Mouse (Mus musculus): ENCODE data around the gene Traf3ip3. TPM values are rescaled to one million over a fixed set of nuclear protein-coding genes. Genes with fewer than 3 reads are reported as not detected.
A peak's percentile ranks its signal among the peaks of the same experiment; 100 is the strongest.

Traf3ip3 gene
- total and polyA plus RNA-seq, 2 experiments: 0.65 to 0.88 TPM

DNA sequence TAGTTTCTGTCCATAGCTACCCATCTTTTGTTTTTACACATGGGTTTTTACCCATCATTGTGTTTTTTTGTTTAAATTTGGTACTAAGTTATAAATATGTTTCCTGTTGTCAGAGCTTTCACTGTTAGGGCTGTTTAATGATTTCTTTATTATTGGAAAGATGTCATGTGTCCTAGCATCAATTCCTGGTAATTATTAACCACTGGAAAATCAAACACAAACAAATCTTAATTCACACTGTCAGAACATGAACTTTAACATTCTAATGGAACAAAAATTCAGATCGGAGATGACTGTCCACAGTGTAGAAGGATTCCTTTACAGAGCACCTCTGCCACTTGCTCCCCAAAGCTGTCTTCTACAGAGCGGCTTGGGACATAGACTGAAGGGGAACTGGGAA, 3.9 kb upstream of the Traf3ip3 start:
- H3K9ac ChIP-seq (ENCODE audit: low read depth, low read length): peak overlapping the region; percentile 66
- WGBS: 27% methylated on average over 2 of the region's 2 CpGs
- peak; percentile 92 for DNase-seq (ENCODE audit: extremely low read depth, low read depth, low spot score)

DNA sequence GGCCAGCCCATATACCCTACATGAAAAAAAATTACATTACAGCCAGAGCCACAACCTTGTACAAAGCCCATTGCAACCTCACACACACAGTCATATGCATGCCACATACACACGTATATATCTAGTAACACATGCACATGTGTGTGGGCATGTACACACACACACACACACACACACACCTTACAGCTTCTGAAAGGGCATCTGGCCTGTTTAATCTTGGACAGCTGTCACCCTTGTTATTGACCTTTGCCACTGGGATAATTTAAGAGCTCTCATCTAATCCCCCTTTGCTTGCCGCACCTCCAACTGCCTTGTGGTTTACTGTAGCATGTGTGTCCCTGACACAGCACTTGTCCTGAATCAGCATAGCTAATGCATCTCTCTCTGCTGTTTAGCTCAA, 2.3 kb upstream of the Traf3ip3 start:
- WGBS: 88% methylated on average over 2 of the region's 2 CpGs
- Histone ChIP-seq H3K36me3 (ENCODE audit: control insufficient read depth, insufficient read depth, low read length) (no peaks in the 10 kb centered on the region), H3K27ac (replicated peaks; ENCODE audit: insufficient read depth, low read depth, low read length) (no peak overlapping the region), H3K4me3 (ENCODE audit: insufficient read depth, low read depth, low read length) (no peak overlapping the region), H3K79me2 (ENCODE audit: control insufficient read depth, insufficient read depth, low read length) (no peaks in the 10 kb centered on the region), H3K4me1 (ENCODE audit: control insufficient read depth, insufficient read depth, low read length) (peaks cover 15% of the 10 kb centered on the region), H3K27me3 (ENCODE audit: control insufficient read depth, insufficient read depth, low read length) (no peaks in the 10 kb centered on the region), H3K9ac (ENCODE audit: low read depth, low read length) (no peak overlapping the region)
- TF ChIP-seq CTCF (IDR thresholded peaks at IDR 0.05; ENCODE audit: low read depth, low read length): no peak
- no peak for TF ChIP-seq POLR2A (IDR thresholded peaks at IDR 0.05; ENCODE audit: extremely low read depth, insufficient read depth, low read length)
- no peak for DNase-seq (ENCODE audit: extremely low read depth, low read depth, low spot score)

More for the DNA sequence above, 3.9 kb upstream of the Traf3ip3 start:
- Histone ChIP-seq H3K36me3 (ENCODE audit: control insufficient read depth, insufficient read depth, low read length) (no peaks in the 10 kb centered on the region), H3K79me2 (ENCODE audit: control insufficient read depth, insufficient read depth, low read length) (no peaks in the 10 kb centered on the region), H3K4me3 (ENCODE audit: insufficient read depth, low read depth, low read length) (no peak overlapping the region), H3K27ac (replicated peaks; ENCODE audit: insufficient read depth, low read depth, low read length) (peak overlapping the region; percentile 100), H3K4me1 (ENCODE audit: control insufficient read depth, insufficient read depth, low read length) (peaks cover 20% of the 10 kb centered on the region), H3K27me3 (ENCODE audit: control insufficient read depth, insufficient read depth, low read length) (no peaks in the 10 kb centered on the region)
- no peak for TF ChIP-seq CTCF (IDR thresholded peaks at IDR 0.05; ENCODE audit: low read depth, low read length)
- TF ChIP-seq POLR2A (IDR thresholded peaks at IDR 0.05; ENCODE audit: extremely low read depth, insufficient read depth, low read length): no peak

DNA sequence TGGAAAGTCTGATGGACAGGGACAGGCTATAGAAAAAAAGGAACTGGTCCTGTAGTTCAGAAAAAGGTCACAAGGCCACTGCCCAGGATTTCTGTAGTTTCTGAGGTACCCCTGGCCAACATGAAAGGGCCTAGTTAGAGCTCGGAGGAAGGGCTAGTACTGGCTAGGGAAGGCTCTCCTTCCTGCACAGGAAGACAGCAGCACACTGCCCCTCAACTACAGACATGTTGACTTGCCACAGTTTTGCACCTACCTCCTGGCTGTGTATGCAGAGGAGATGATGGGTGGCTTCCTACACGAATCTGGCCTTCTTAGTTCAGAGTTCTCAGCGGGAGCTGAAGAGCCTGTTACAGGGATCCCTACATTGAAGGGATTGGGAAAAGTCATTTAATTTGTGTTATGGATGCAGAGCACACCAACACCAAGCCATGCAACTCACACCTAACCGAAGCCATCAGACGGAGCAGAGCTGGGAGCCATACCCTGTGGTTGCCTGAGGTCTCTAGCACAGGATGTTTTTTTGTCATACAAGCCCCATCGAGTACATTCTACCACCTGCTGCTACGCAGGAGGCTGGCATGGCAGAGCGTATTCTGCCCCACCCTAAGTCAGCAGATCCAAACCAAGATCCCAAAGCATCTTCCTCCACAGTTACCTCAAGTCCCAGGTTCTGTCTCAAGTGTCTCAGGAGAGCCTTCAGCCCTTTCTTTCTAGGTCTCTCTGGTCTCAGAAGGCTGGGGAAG, 692 bp downstream of the Traf3ip3 start:
- H3K27me3 ChIP-seq (ENCODE audit: control insufficient read depth, insufficient read depth, low read length): no peaks in the 10 kb centered on the region
- peaks cover 8% of the 10 kb centered on the region for H3K4me1 ChIP-seq (ENCODE audit: control insufficient read depth, insufficient read depth, low read length)
- no peaks in the 10 kb centered on the region for H3K79me2 ChIP-seq (ENCODE audit: control insufficient read depth, insufficient read depth, low read length)
- no peak for DNase-seq (ENCODE audit: extremely low read depth, low read depth, low spot score)
- H3K9ac ChIP-seq (ENCODE audit: low read depth, low read length): no peak overlapping the region
- H3K27ac ChIP-seq (replicated peaks; ENCODE audit: insufficient read depth, low read depth, low read length): peak overlapping the region; percentile 14; the same call in 1 of the 2 replicates
- TF ChIP-seq POLR2A (IDR thresholded peaks at IDR 0.05; ENCODE audit: extremely low read depth, insufficient read depth, low read length) (no peak), CTCF (IDR thresholded peaks at IDR 0.05; ENCODE audit: low read depth, low read length) (no peak)
- WGBS: 83% methylated on average over 8 of the region's 8 CpGs
- H3K36me3 ChIP-seq (ENCODE audit: control insufficient read depth, insufficient read depth, low read length): no peaks in the 10 kb centered on the region
- H3K4me3 ChIP-seq (ENCODE audit: insufficient read depth, low read depth, low read length): peak overlapping the region; percentile 15; the same call in 1 of the 2 replicates

DNA sequence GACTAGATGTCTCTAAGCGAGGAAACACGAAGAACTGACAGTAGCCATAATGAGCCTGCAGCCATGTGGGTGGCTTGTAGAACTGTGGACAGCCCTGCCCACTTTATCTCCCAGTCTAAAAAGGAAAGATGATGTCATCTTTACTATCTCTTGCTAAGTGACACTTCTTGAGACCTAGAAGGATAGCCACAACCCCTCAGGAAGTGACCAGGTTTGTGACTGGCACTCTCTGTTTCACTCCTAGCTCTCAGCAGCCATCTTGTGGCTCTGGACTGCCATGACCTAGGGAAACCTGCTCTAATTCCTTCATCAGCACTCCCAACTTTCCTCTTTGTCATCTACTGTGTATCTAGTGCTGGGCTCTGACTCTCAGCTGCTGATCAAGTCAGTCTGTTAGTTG, 3.2 kb downstream of the Traf3ip3 start:
- Histone ChIP-seq H3K9ac (ENCODE audit: low read depth, low read length) (no peak overlapping the region), H3K4me3 (ENCODE audit: insufficient read depth, low read depth, low read length) (no peak overlapping the region), H3K27ac (replicated peaks; ENCODE audit: insufficient read depth, low read depth, low read length) (no peak overlapping the region), H3K27me3 (ENCODE audit: control insufficient read depth, insufficient read depth, low read length) (no peaks in the 10 kb centered on the region), H3K36me3 (ENCODE audit: control insufficient read depth, insufficient read depth, low read length) (no peaks in the 10 kb centered on the region), H3K79me2 (ENCODE audit: control insufficient read depth, insufficient read depth, low read length) (no peaks in the 10 kb centered on the region), H3K4me1 (ENCODE audit: control insufficient read depth, insufficient read depth, low read length) (no peaks in the 10 kb centered on the region)
- no peak for DNase-seq (ENCODE audit: extremely low read depth, low read depth, low spot score)
- 94% methylated on average over 2 of the region's 2 CpGs for WGBS
- TF ChIP-seq CTCF (IDR thresholded peaks at IDR 0.05; ENCODE audit: low read depth, low read length) (peak; percentile 27; the same call in 1 of the 2 replicates), POLR2A (IDR thresholded peaks at IDR 0.05; ENCODE audit: extremely low read depth, insufficient read depth, low read length) (no peak)

DNA sequence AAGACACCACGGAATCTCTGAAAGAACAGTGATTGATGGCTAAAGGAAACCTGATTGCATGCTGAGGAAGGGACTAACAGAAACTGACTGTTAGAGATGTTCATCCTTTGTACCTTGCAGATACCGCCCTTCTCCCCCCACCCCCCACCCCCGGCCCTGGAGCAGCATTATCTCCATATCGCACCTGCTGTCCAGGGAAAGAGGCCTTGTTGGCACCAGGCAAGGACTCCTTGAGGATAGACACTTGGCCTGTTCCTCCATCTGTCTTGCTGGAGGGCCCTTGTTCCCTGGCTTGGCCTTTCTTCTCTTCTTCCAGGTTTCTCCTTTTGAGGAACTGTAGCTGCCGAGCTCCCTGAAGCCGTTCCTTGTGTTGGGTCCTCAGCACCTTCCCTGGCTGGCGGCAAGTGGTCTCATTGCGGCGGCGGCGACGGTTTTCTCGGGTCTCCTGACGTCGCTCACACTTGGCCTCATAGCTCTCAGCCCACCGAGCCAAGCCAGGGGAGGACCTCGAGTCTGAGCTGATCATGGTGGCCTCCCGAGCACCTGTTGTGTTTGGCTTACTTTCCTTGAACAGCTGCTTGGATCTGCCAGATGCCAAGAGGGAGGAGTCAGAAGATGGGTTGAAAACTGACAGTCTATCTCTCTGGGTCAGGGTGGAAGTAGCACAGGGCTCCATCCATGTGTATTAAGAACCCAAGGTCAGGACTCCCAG, 3.9 kb downstream of the Traf3ip3 start:
- H3K27ac ChIP-seq (replicated peaks; ENCODE audit: insufficient read depth, low read depth, low read length): no peak overlapping the region
- DNase-seq (ENCODE audit: extremely low read depth, low read depth, low spot score): no peak
- no peak overlapping the region for H3K4me3 ChIP-seq (ENCODE audit: insufficient read depth, low read depth, low read length)
- H3K27me3 ChIP-seq (ENCODE audit: control insufficient read depth, insufficient read depth, low read length): no peaks in the 10 kb centered on the region
- no peak overlapping the region for H3K9ac ChIP-seq (ENCODE audit: low read depth, low read length)
- H3K36me3 ChIP-seq (ENCODE audit: control insufficient read depth, insufficient read depth, low read length): no peaks in the 10 kb centered on the region
- TF ChIP-seq CTCF (IDR thresholded peaks at IDR 0.05; ENCODE audit: low read depth, low read length) (no peak), POLR2A (IDR thresholded peaks at IDR 0.05; ENCODE audit: extremely low read depth, insufficient read depth, low read length) (no peak)
- no peaks in the 10 kb centered on the region for H3K79me2 ChIP-seq (ENCODE audit: control insufficient read depth, insufficient read depth, low read length)
- H3K4me1 ChIP-seq (ENCODE audit: control insufficient read depth, insufficient read depth, low read length): no peaks in the 10 kb centered on the region
- 91% methylated on average over 18 of the region's 18 CpGs for WGBS

Data from liver, adult 2 months (tissue).